Mouse (Mus musculus) embryonic facial prominence, embryonic 15.5 days (tissue): ENCODE results near the gene Asic1. TPM values are rescaled to one million over a fixed set of nuclear protein-coding genes. Genes with fewer than 3 reads are reported as not detected.

Experiments
- ATAC-seq: fragments of 200-750 bp; cut with Nextera tagmentation; 2 replicates; pipeline ENCODE4 v1.8.0; 2017; ENCODE audit warnings: low read depth, moderate TSS enrichment; ENCODE audit not compliant: insufficient number of reproducible peaks, low FRiP score, low TSS enrichment
- H3K27ac ChIP-seq: fragments of 300-500 bp; sonication (generic); replicated peaks from 2 replicates; pipeline ENCODE4 v1.5.1; 2015; ENCODE audit warnings: mild to moderate bottlenecking, inconsistent platforms
- H3K27me3 ChIP-seq: fragments of 300-500 bp; sonication (generic); 2 replicates; pipeline ENCODE4 v1.6.1; 2015; ENCODE audit warnings: inconsistent platforms
- H3K36me3 ChIP-seq: fragments of 300-500 bp; sonication (generic); 2 replicates; pipeline ENCODE4 v1.6.1; 2015; ENCODE audit warnings: mild to moderate bottlenecking, inconsistent platforms
- H3K4me1 ChIP-seq: fragments of 300-500 bp; sonication (generic); 2 replicates; pipeline ENCODE4 v1.6.1; 2015; ENCODE audit warnings: inconsistent platforms
- H3K4me2 ChIP-seq: fragments of 300-500 bp; sonication (generic); replicated peaks from 2 replicates; pipeline ENCODE4 v1.6.1; 2015; ENCODE audit warnings: mild to moderate bottlenecking, inconsistent platforms
- H3K4me3 ChIP-seq: fragments of 300-500 bp; sonication (generic); replicated peaks from 2 replicates; pipeline ENCODE4 v1.5.1; 2015; ENCODE audit warnings: mild to moderate bottlenecking, inconsistent platforms
- H3K9ac ChIP-seq: fragments of 300-500 bp; sonication (generic); 2 replicates; pipeline ENCODE4 v1.6.1; 2015; ENCODE audit warnings: inconsistent platforms
- H3K9me3 ChIP-seq: fragments of 300-500 bp; sonication (generic); replicated peaks from 2 replicates; pipeline ENCODE4 v1.6.1; 2016; ENCODE audit warnings: inconsistent platforms
- WGBS: fragments of 180-500 bp; shearing (Covaris S2); methylation state at CpG from one replicate; pipeline ENCODE4 v1.1.7; 2015; 5-methylcytosine and 5-hydroxymethylcytosine counted together
- polyA plus RNA-seq: library from polyadenylated mRNA; unstranded; fragments of >200 nt; fragmentation: Nextera tagmentation; extraction: Ambion mirVana; gene quantifications from 2 replicates; pipeline ENCODE4 v1.2.1, GENCODE M21; 2015

Gene Asic1
- polyA plus RNA-seq, 1 experiment from 2014 or later: 4.6 TPM

GRCm38 (mm10) chr15:99703104-99703503, 32.9 kb downstream of the Asic1 start:
- H3K36me3 ChIP-seq: peaks cover 27% of the 10 kb centered on the region
- H3K27me3 ChIP-seq: 0 out of 2 replicates have a peak, but pooled peaks cover 8% of the 10 kb centered on the region
- no peak for ATAC-seq
- peak overlapping the region; percentile 96; the same call in 1 of the 2 replicates for H3K27ac ChIP-seq
- H3K4me2 ChIP-seq: peak overlapping the region; percentile 59
- H3K9me3 ChIP-seq: no peaks in the 10 kb centered on the region
- peaks cover 41% of the 10 kb centered on the region for H3K4me1 ChIP-seq
- peak overlapping the region; percentile 93 for H3K9ac ChIP-seq
- H3K4me3 ChIP-seq: peak overlapping the region; percentile 85
- 49% methylated on average over 9 of the region's 9 CpGs for WGBS

DNA sequence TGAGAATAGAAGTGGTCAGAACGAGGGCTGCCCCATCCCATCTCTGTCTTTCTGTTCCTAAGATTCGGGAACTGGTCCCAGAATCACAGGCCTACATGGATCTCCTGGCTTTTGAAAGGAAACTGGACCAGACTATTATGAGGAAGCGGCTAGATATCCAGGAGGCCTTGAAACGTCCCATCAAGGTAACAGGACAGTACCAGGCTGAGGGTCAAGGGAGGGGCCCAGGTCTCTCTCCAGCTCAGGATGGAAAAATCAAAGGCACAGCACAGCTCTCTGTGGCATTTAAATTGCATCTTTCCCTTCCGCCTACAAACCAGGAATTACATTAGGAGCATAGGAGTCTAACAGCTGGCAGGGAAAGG, 33.5 kb downstream of the Asic1 start:
- no peak for ATAC-seq
- Histone ChIP-seq H3K4me2 (peak overlapping the region; percentile 59; the same call in 1 of the 2 replicates), H3K9ac (no peak overlapping the region), H3K36me3 (peaks cover 31% of the 10 kb centered on the region), H3K9me3 (no peaks in the 10 kb centered on the region), H3K4me1 (peaks cover 39% of the 10 kb centered on the region), H3K27ac (peak overlapping the region; percentile 96; the same call in 1 of the 2 replicates), H3K4me3 (peak overlapping the region; percentile 85; the same call in 1 of the 2 replicates), H3K27me3 (0 out of 2 replicates have a peak, but pooled peaks cover 4% of the 10 kb centered on the region)
- 56% methylated on average over 5 of the region's 5 CpGs for whole genome bisulfite sequencing

- 35% methylated on average over 23 of the region's 23 CpGs for WGBS
- no peak overlapping the region for H3K9ac ChIP-seq
- peak overlapping the region; percentile 13; the same call in 1 of the 2 replicates for H3K4me3 ChIP-seq
Measured at GRCm38 (mm10) chr15:99704041-99704681, 34.0 kb downstream of the Asic1 start.

DNA sequence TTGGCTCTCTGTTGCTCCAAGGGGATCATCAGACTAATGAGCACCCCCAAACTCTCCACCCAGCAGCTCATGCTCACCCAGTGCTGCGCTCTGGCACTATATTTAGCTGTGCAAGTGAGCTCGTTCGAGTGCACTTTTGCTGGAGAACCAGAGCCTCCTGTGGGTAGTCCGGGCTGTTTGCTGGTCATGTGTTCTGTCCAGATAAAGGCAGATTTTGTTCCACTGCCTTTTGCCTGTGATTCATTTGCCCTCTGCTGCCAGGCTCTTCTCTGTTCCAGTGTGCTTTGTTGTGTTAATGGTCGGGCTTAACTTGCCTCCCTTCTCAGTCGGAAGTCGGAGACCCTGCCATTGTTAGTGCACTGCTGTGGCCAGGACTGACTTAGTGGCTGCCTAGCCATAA, 34.7 kb downstream of the Asic1 start:
- ATAC-seq: no peak
- peaks cover 43% of the 10 kb centered on the region for H3K36me3 ChIP-seq
- peaks cover 35% of the 10 kb centered on the region for H3K4me1 ChIP-seq
- H3K27ac ChIP-seq: peak overlapping the region; percentile 55; the same call in 1 of the 2 replicates
- H3K4me3 ChIP-seq: no peak overlapping the region
- no peaks in the 10 kb centered on the region for H3K27me3 ChIP-seq
- H3K9me3 ChIP-seq: no peaks in the 10 kb centered on the region
- WGBS: 58% methylated on average over 7 of the region's 7 CpGs
- H3K4me2 ChIP-seq: peak overlapping the region; percentile 59; the same call in 1 of the 2 replicates
- H3K9ac ChIP-seq: peak overlapping the region; percentile 6; the same call in 1 of the 2 replicates

More at GRCm38 (mm10) chr15:99704041-99704681, 34.0 kb downstream of the Asic1 start:
- no peaks in the 10 kb centered on the region for H3K27me3 ChIP-seq
- peaks cover 35% of the 10 kb centered on the region for H3K4me1 ChIP-seq
- peak overlapping the region; percentile 59; the same call in 1 of the 2 replicates for H3K4me2 ChIP-seq
- H3K27ac ChIP-seq: peak overlapping the region; percentile 55
- H3K36me3 ChIP-seq: peaks cover 36% of the 10 kb centered on the region
- ATAC-seq: no peak
- H3K9me3 ChIP-seq: no peaks in the 10 kb centered on the region

DNA sequence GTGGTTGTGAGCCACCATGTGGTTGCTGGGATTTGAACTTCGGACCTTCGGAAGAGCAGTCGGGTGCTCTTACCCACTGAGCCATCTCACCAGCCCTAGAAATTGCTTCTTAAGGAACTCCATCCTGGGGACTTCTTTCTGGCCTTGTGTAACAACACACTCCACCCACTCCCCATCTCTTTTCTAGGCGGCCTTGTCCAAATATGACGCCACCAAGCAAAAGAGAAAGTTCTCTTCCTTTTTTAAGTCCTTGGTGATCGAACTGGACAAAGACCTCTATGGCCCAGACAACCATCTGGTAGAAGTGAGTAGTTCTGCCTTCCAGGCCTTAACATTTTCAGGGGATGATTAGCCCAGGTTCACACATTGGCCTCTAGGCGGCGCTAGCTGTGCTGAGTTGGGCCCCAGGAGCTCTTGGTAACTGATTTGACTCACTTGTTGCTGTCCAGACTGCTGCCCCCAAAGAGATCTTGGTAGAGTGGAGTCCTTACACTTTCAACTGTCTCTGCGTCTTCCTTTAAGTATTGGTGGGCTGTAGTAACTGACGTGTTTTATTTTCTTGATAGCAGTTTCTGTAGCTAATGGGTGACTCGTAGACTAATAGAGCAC, 35.4 kb downstream of the Asic1 start, which contains the start of gene Gm17349:
Gene Gm17349, minus strand, starts transcription at position 51 of the 609 bp plus-strand sequence.
- peak within 1 kb of the TSS; percentile 6; the same call in 1 of the 2 replicates for H3K9ac ChIP-seq
- H3K27me3 ChIP-seq: no peaks in the 10 kb centered on the region
- peaks cover 34% of the 10 kb centered on the region for H3K4me1 ChIP-seq
- H3K27ac ChIP-seq: peak within 1 kb of the TSS; percentile 55; the same call in 1 of the 2 replicates
- peaks cover 50% of the 10 kb centered on the region for H3K36me3 ChIP-seq
- peak within 1 kb of the TSS; percentile 13; the same call in 1 of the 2 replicates for H3K4me3 ChIP-seq
- no peaks in the 10 kb centered on the region for H3K9me3 ChIP-seq
- 67% methylated on average over 11 of the region's 11 CpGs for WGBS
- peak within 1 kb of the TSS; percentile 59; the same call in 1 of the 2 replicates for H3K4me2 ChIP-seq
- no peak for ATAC-seq

GRCm38 (mm10) chr15:99708176-99708575, 38.0 kb downstream of the Asic1 start:
- no peak for ATAC-seq
- H3K27me3 ChIP-seq: no peaks in the 10 kb centered on the region
- no peak overlapping the region for H3K4me2 ChIP-seq
- H3K9ac ChIP-seq: no peak overlapping the region
- no peak overlapping the region for H3K4me3 ChIP-seq
- peaks cover 16% of the 10 kb centered on the region for H3K4me1 ChIP-seq
- peaks cover 76% of the 10 kb centered on the region for H3K36me3 ChIP-seq
- no peaks in the 10 kb centered on the region for H3K9me3 ChIP-seq
- WGBS: 92% methylated on average over 13 of the region's 13 CpGs
- H3K27ac ChIP-seq: no peak overlapping the region

DNA sequence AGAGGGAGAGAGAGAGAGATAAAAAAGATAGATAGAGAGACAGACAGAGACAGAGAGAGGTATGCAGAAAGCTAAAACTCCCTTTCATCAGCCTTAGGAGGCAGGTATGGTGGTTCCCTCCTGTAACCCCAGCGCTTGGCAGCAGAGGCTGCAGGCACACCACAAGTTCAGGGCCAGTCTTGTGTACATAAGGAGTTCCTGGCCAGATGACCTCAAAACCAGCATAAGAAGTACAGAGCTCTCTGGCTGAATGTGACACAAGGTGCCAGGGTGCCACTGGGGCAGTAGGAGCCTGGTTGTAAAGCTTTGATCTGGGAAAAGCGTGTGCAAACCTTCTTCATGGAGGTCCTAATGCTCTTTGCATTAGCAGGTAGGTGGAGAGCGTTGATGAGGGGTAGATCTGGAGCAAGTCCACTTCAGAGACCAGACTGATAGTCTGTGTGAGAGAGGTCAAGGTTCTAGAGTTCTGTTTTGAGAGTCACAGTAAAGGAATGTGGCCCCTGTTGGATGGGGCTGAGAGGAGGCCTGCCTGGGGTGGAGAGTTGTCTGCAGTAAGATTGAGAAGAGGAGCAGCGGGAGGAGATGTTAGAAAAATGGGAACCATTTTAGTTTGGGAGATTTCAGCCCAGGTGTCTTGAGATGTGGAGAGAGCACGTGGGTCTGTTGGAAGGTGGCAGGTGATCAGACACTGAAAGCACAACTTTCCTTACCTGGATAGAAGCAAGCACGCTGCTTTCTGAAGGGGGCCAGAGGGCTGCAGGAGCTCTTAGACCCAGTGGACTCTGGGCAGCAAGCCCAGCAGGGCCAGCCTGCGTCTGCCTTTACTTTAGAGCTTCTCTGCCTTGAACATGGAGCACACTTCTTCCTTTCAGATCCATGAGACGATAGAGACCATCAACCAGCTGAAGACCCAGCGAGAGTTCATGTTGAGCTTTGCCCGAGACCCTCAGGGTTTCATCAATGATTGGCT, 40.3 kb downstream of the Asic1 start:
- H3K36me3 ChIP-seq: peaks cover 85% of the 10 kb centered on the region
- WGBS: 88% methylated on average over 10 of the region's 10 CpGs

GRCm38 (mm10) chr15:99711491-99711890, 41.3 kb downstream of the Asic1 start:
- H3K4me1 ChIP-seq: 0 out of 2 replicates have a peak, but pooled peaks cover 8% of the 10 kb centered on the region
- no peaks in the 10 kb centered on the region for H3K9me3 ChIP-seq
- no peak overlapping the region for H3K4me3 ChIP-seq
- peaks cover 79% of the 10 kb centered on the region for H3K36me3 ChIP-seq
- no peaks in the 10 kb centered on the region for H3K27me3 ChIP-seq
- WGBS: 70% methylated on average over 3 of the region's 3 CpGs
- no peak overlapping the region for H3K9ac ChIP-seq
- no peak overlapping the region for H3K27ac ChIP-seq
- H3K4me2 ChIP-seq: no peak overlapping the region
- ATAC-seq: no peak

More for the DNA sequence above, 40.3 kb downstream of the Asic1 start:
- ATAC-seq: no peak
- Histone ChIP-seq H3K4me3 (no peak overlapping the region), H3K4me1 (0 out of 2 replicates have a peak, but pooled peaks cover 5% of the 10 kb centered on the region), H3K9ac (no peak overlapping the region), H3K9me3 (no peaks in the 10 kb centered on the region), H3K4me2 (no peak overlapping the region), H3K27ac (no peak overlapping the region), H3K27me3 (no peaks in the 10 kb centered on the region)

- H3K27me3 ChIP-seq: no peaks in the 10 kb centered on the region
- 55% methylated on average over 13 of the region's 13 CpGs for WGBS
- H3K27ac ChIP-seq: no peak overlapping the region
- no peak overlapping the region for H3K9ac ChIP-seq
- H3K36me3 ChIP-seq: peaks cover 68% of the 10 kb centered on the region
- no peak overlapping the region for H3K4me3 ChIP-seq
- H3K9me3 ChIP-seq: no peaks in the 10 kb centered on the region
- H3K4me1 ChIP-seq: peaks cover 14% of the 10 kb centered on the region
- H3K4me2 ChIP-seq: no peak overlapping the region
- no peak for ATAC-seq
Measured at GRCm38 (mm10) chr15:99712666-99713559, 42.7 kb downstream of the Asic1 start.

DNA sequence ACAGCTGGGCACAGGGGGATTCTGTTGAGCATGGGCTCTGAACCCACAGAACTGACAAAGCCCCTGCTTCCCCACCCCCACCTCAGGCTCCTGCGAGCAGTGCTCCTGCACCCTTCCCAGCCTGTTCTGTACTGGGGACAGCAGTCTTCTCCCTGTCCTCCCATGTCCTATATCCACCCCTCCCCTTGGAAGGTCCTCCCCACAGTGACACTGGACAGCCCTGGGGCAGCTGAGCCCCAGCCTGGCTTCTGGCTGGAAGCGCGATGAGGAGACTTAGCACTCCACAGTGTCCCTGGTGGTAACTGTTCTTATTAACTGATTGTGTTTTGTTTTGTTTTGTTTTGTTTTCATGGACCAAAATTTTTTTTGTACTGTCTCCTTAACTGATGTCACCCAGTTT, 43.4 kb downstream of the Asic1 start:
- WGBS: 82% methylated on average over 3 of the region's 3 CpGs
- H3K27me3 ChIP-seq: no peaks in the 10 kb centered on the region
- no peaks in the 10 kb centered on the region for H3K9me3 ChIP-seq
- H3K36me3 ChIP-seq: peaks cover 63% of the 10 kb centered on the region
- no peak for ATAC-seq
- H3K4me2 ChIP-seq: no peak overlapping the region
- H3K9ac ChIP-seq: no peak overlapping the region
- H3K4me1 ChIP-seq: peaks cover 14% of the 10 kb centered on the region
- H3K4me3 ChIP-seq: no peak overlapping the region
- H3K27ac ChIP-seq: no peak overlapping the region
